Mouse (Mus musculus) myocyte (in vitro differentiated cells): ENCODE measurements around the gene Zfr2.

ENCODE experiments used
- E2F4 ChIP-seq: IDR thresholded peaks from one replicate; pipeline ENCODE4 v1.6.1; 2011; ENCODE audit warnings: mild to moderate bottlenecking, control low read depth, moderate library complexity; ENCODE audit not compliant: insufficient read depth
- MAX ChIP-seq: IDR thresholded peaks from one replicate; pipeline ENCODE4 v1.6.1; 2011; ENCODE audit warnings: low read depth, mild to moderate bottlenecking, control low read depth
- POLR2A ChIP-seq: IDR thresholded peaks from one replicate; pipeline ENCODE4 v1.6.1; 2011; ENCODE audit warnings: low read depth, mild to moderate bottlenecking, control low read depth, moderate library complexity; ENCODE audit not compliant: insufficient read length
- POLR2AphosphoS2 ChIP-seq: IDR thresholded peaks from one replicate; pipeline ENCODE4 v1.6.1; 2011; ENCODE audit warnings: low read depth, control low read depth; ENCODE audit not compliant: insufficient read length
- SRF ChIP-seq: IDR thresholded peaks from one replicate; pipeline ENCODE4 v1.6.1; 2011; ENCODE audit warnings: low read depth; ENCODE audit not compliant: control insufficient read depth, insufficient read length
- TCF12 ChIP-seq: IDR thresholded peaks from one replicate; pipeline ENCODE4 v1.6.1; 2011; ENCODE audit warnings: mild to moderate bottlenecking, control low read depth; ENCODE audit not compliant: poor library complexity, insufficient read depth, severe bottlenecking
- TCF3 ChIP-seq: IDR thresholded peaks from one replicate; pipeline ENCODE4 v1.6.1; 2011; ENCODE audit warnings: low read depth, control low read depth; ENCODE audit not compliant: insufficient read length

DNA sequence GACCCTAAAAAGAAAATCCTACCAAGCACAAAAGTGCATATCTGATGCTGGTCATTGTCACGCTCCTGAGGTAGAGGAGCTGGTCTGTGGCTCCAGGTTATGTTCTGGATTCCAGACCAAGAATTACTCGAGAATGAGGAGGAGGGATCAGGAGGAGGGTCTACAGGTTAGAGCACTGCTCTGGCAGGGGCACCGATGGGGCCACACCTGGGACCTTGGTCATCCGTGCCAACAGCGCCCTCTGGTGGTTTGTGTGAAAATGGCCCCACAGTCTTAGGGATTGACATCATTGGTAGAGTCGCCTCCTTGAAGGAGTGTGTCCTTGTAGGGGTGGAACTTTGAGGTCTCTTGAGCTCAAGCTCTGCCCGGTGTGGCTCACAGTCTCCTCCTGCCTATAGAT is 15.0 kb upstream of the Zfr2 start:
- no peak for TF ChIP-seq POLR2A
- no peak for TF ChIP-seq POLR2AphosphoS2
- no peak for TF ChIP-seq E2F4
- TF ChIP-seq MAX, result no peak
- TF ChIP-seq SRF, result no peak
- TF ChIP-seq TCF12, result no peak
- no peak for TF ChIP-seq TCF3
